Mouse (Mus musculus): ENCODE data around the gene Tuba3a.

DNA sequence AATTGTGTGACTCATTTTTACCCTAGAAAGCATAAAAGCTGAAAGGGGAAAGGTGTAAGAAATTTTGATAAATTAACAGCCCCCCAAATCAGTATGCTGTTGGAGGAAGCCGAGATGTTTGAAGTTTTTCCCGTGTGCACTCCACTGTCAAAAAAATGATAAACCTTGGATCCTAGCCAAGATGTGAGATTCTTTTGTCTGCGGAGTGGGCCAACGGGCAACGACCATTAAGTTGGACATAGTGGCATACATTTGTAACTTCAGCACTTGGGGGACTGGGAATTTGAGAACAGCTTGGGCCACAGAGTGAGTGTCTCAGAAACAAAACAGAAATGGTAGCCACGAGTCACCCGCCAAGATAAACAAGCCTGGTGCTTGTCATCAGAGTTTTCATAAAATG lies 31.2 kb upstream of the Tuba3a start:
- TF ChIP-seq CHD2 (IDR thresholded peaks at IDR 0.05; ENCODE audit: low read depth, low read length) (no peak), MAFK (IDR thresholded peaks at IDR 0.05; ENCODE audit: insufficient read depth, low read depth, low read length) (no peak), ZNF384 (IDR thresholded peaks at IDR 0.05; ENCODE audit: low read depth, low read length) (no peak)

Data from ES-E14 (cell line).